Mouse (Mus musculus) thymus, adult 2 months (tissue): ENCODE results near the gene Rgcc. TPM values are rescaled to one million over a fixed set of nuclear protein-coding genes. Genes with fewer than 3 reads are reported as not detected.
A peak's percentile ranks its signal among the peaks of the same experiment; 100 is the strongest.

ENCODE experiments used
- DNase-seq: peaks from one replicate; pipeline ENCODE4 v3.0.0; 2021
- H3K27ac ChIP-seq: fragments of 200-500 bp; 2 replicates; pipeline ENCODE4 v1.5.1; 2012; ENCODE audit warnings: low read length, control low read depth; ENCODE audit not compliant: control insufficient read depth, insufficient read depth
- H3K27me3 ChIP-seq: fragments of 200-500 bp; 2 replicates; pipeline ENCODE4 v1.6.1; 2012; ENCODE audit warnings: mild to moderate bottlenecking, low read length, moderate library complexity, mixed read lengths; ENCODE audit not compliant: control insufficient read depth, insufficient read depth
- H3K36me3 ChIP-seq: fragments of 200-500 bp; 2 replicates; pipeline ENCODE4 v1.6.1; 2012; ENCODE audit warnings: mild to moderate bottlenecking, low read length, moderate library complexity; ENCODE audit not compliant: control insufficient read depth, insufficient read depth
- H3K4me1 ChIP-seq: fragments of 200-500 bp; replicated peaks from 2 replicates; pipeline ENCODE4 v1.6.1; 2012; ENCODE audit warnings: low read length; ENCODE audit not compliant: control insufficient read depth, insufficient read depth
- H3K4me3 ChIP-seq: fragments of 200-500 bp; 2 replicates; pipeline ENCODE4 v1.5.1; 2012; ENCODE audit warnings: mild to moderate bottlenecking, low read length, control low read depth, moderate library complexity; ENCODE audit not compliant: control insufficient read depth, insufficient read depth
- CTCF ChIP-seq: fragments of 200-500 bp; IDR thresholded peaks from 2 replicates; pipeline ENCODE4 v1.5.1; 2012; ENCODE audit warnings: mild to moderate bottlenecking, control low read depth, low read length, moderate library complexity, borderline replicate concordance; ENCODE audit not compliant: control insufficient read depth, poor library complexity, insufficient read depth; ENCODE audit errors: extremely low read depth
- POLR2A ChIP-seq: fragments of 200-500 bp; IDR thresholded peaks from 2 replicates; pipeline ENCODE4 v1.6.1; 2012; ENCODE audit warnings: mild to moderate bottlenecking, low read length, control low read depth, moderate library complexity; ENCODE audit not compliant: control insufficient read depth, poor library complexity, insufficient read depth; ENCODE audit errors: extremely low read depth
- WGBS: fragments of 180-500 bp; shearing (Covaris S2); methylation state at CpG from one replicate; pipeline ENCODE4 v1.1.7; 2018; 5-methylcytosine and 5-hydroxymethylcytosine counted together
- polyA plus RNA-seq: library from polyadenylated mRNA; depleted of rRNA; stranded (reverse); fragments of >200 nt; gene quantifications from 2 replicates; pipeline ENCODE4 v1.2.3, GENCODE M21; 2012; rRNA removed

The Rgcc gene
- polyA plus RNA-seq, result 880 and 889 TPM in 2 replicates

- Histone ChIP-seq H3K36me3 (peaks cover 24% of the 10 kb centered on the region), H3K4me1 (peaks cover 15% of the 10 kb centered on the region), H3K27ac (peak within 1 kb of the TSS; percentile 56), H3K4me3 (peak within 1 kb of the TSS; percentile 74), H3K27me3 (no peaks in the 10 kb centered on the region)
- TF ChIP-seq POLR2A, result peak; percentile 98
- peak; percentile 88 for TF ChIP-seq CTCF
- 0% methylated on average over 34 of the region's 34 CpGs for WGBS
- DNase-seq, result peak; percentile 99
These were observed at the start of gene Rgcc for GRCm38 (mm10) chr14:79301466-79301875. Gene Rgcc (minus strand): TSS chr14:79301645.

GRCm38 (mm10) chr14:79346384-79346783 lies 44.9 kb upstream of the Rgcc start:
- H3K4me3 ChIP-seq, result no peak overlapping the region
- H3K36me3 ChIP-seq, result peaks cover 73% of the 10 kb centered on the region
- DNase-seq, result no peak
- 97% methylated on average over 3 of the region's 3 CpGs for WGBS
- H3K27ac ChIP-seq, result no peak overlapping the region
- TF ChIP-seq POLR2A, result no peak
- no peak for TF ChIP-seq CTCF
- H3K4me1 ChIP-seq, result no peaks in the 10 kb centered on the region
- no peaks in the 10 kb centered on the region for H3K27me3 ChIP-seq

- Histone ChIP-seq H3K36me3 (peaks cover 47% of the 10 kb centered on the region), H3K27me3 (no peaks in the 10 kb centered on the region), H3K4me1 (peaks cover 8% of the 10 kb centered on the region), H3K4me3 (no peak overlapping the region), H3K27ac (no peak overlapping the region)
- DNase-seq, result no peak
- 29% methylated on average over 3 of the region's 3 CpGs for WGBS
- TF ChIP-seq POLR2A (no peak), CTCF (no peak)
These were observed 34.2 kb upstream of the Rgcc start for GRCm38 (mm10) chr14:79335613-79336012.

- peaks cover 8% of the 10 kb centered on the region for H3K4me1 ChIP-seq
- TF ChIP-seq CTCF, result no peak
- TF ChIP-seq POLR2A, result no peak
- WGBS, result 67% methylated on average over 7 of the region's 7 CpGs
- no peak for DNase-seq
- peaks cover 17% of the 10 kb centered on the region for H3K36me3 ChIP-seq
- H3K4me3 ChIP-seq, result no peak overlapping the region
- no peak overlapping the region for H3K27ac ChIP-seq
- H3K27me3 ChIP-seq, result no peaks in the 10 kb centered on the region
These were observed 30.5 kb upstream of the Rgcc start for GRCm38 (mm10) chr14:79331936-79332335.

- no peak for TF ChIP-seq POLR2A
- TF ChIP-seq CTCF, result no peak
- Histone ChIP-seq H3K36me3 (peaks cover 8% of the 10 kb centered on the region; the same call in 1 of the 2 replicates), H3K4me3 (no peak overlapping the region), H3K4me1 (peaks cover 8% of the 10 kb centered on the region), H3K27me3 (no peaks in the 10 kb centered on the region), H3K27ac (peak overlapping the region; percentile 17; the same call in 1 of the 2 replicates)
- no peak for DNase-seq
- 7% methylated on average over 16 of the region's 16 CpGs for WGBS
These were observed 29.6 kb upstream of the Rgcc start for GRCm38 (mm10) chr14:79330944-79331561.

- DNase-seq, result no peak
- Histone ChIP-seq H3K36me3 (no peaks in the 10 kb centered on the region), H3K4me3 (no peak overlapping the region), H3K27me3 (no peaks in the 10 kb centered on the region), H3K27ac (no peak overlapping the region), H3K4me1 (peaks cover 7% of the 10 kb centered on the region)
- WGBS, result 18% methylated on average over 5 of the region's 5 CpGs
- TF ChIP-seq CTCF, result no peak
- TF ChIP-seq POLR2A, result no peak
These were observed 25.6 kb upstream of the Rgcc start for GRCm38 (mm10) chr14:79327033-79327432.

- H3K36me3 ChIP-seq, result no peaks in the 10 kb centered on the region
- H3K27ac ChIP-seq, result no peak overlapping the region
- H3K4me1 ChIP-seq, result peaks cover 2% of the 10 kb centered on the region; the same call in 1 of the 2 replicates
- H3K27me3 ChIP-seq, result no peaks in the 10 kb centered on the region
- H3K4me3 ChIP-seq, result no peak overlapping the region
- no peak for DNase-seq
- WGBS, result 94% methylated on average over 10 of the region's 10 CpGs
- TF ChIP-seq POLR2A (no peak), CTCF (no peak)
These were observed 22.8 kb upstream of the Rgcc start for GRCm38 (mm10) chr14:79324112-79324840.
